Mouse (Mus musculus) embryonic facial prominence, embryonic 14.5 days (tissue): ENCODE data around the gene Hal. TPM values are rescaled to one million over a fixed set of nuclear protein-coding genes. Genes with fewer than 3 reads are reported as not detected.

Experiments used
- ATAC-seq: fragments of 200-750 bp; cut with Nextera tagmentation; 2 replicates; pipeline ENCODE4 v1.8.0; 2017; ENCODE audit warnings: low read depth, moderate number of reproducible peaks, moderate TSS enrichment
- DNase-seq: peaks from one replicate; pipeline ENCODE4 v3.0.0-alpha.2; 2015; ENCODE audit warnings: low spot score
- H3K27ac ChIP-seq: fragments of 300-500 bp; sonication (generic); replicated peaks from 2 replicates; pipeline ENCODE4 v1.5.1; 2014; ENCODE audit warnings: low read depth, mild to moderate bottlenecking, low read length, moderate library complexity
- H3K27me3 ChIP-seq: fragments of 300-500 bp; sonication (generic); replicated peaks from 2 replicates; pipeline ENCODE4 v1.6.1; 2014; ENCODE audit warnings: low read length; ENCODE audit not compliant: control insufficient read depth, insufficient read depth
- H3K36me3 ChIP-seq: fragments of 300-500 bp; sonication (generic); 2 replicates; pipeline ENCODE4 v1.6.1; 2014; ENCODE audit warnings: low read length, mixed read lengths; ENCODE audit not compliant: control insufficient read depth, insufficient read depth
- H3K4me1 ChIP-seq: fragments of 300-500 bp; sonication (generic); 2 replicates; pipeline ENCODE4 v1.6.1; 2014; ENCODE audit warnings: antibody characterized with exemption, low read length; ENCODE audit not compliant: control insufficient read depth, insufficient read depth
- H3K4me2 ChIP-seq: fragments of 300-500 bp; sonication (generic); 2 replicates; pipeline ENCODE4 v1.6.1; 2014; ENCODE audit warnings: low read depth, mild to moderate bottlenecking, low read length, moderate library complexity, mixed read lengths
- H3K4me3 ChIP-seq: fragments of 300-500 bp; sonication (generic); 2 replicates; pipeline ENCODE4 v1.5.1; 2014; ENCODE audit warnings: low read depth, mild to moderate bottlenecking, low read length
- H3K9ac ChIP-seq: fragments of 300-500 bp; sonication (generic); 2 replicates; pipeline ENCODE4 v1.6.1; 2014; ENCODE audit warnings: low read depth, mild to moderate bottlenecking, low read length, moderate library complexity, mixed read lengths
- H3K9me3 ChIP-seq: fragments of 300-500 bp; sonication (generic); 2 replicates; pipeline ENCODE4 v1.6.1; 2016; ENCODE audit warnings: low read length; ENCODE audit not compliant: control insufficient read depth
- WGBS: fragments of 180-500 bp; shearing (Covaris S2); extraction: QIAGEN DNeasy Blood & Tissue Kit; methylation state at CpG from one replicate; pipeline ENCODE4 v1.1.7; 2014; 5-methylcytosine and 5-hydroxymethylcytosine counted together
- polyA plus RNA-seq: library from polyadenylated mRNA; unstranded; fragments of >200 nt; fragmentation: Nextera tagmentation; extraction: Ambion mirVana; gene quantifications from 2 replicates; pipeline ENCODE4 v1.2.1, GENCODE M21; 2014

Gene Hal
- polyA plus RNA-seq = 0.61 TPM in 1 of 2 replicates, not detected in the other

DNA sequence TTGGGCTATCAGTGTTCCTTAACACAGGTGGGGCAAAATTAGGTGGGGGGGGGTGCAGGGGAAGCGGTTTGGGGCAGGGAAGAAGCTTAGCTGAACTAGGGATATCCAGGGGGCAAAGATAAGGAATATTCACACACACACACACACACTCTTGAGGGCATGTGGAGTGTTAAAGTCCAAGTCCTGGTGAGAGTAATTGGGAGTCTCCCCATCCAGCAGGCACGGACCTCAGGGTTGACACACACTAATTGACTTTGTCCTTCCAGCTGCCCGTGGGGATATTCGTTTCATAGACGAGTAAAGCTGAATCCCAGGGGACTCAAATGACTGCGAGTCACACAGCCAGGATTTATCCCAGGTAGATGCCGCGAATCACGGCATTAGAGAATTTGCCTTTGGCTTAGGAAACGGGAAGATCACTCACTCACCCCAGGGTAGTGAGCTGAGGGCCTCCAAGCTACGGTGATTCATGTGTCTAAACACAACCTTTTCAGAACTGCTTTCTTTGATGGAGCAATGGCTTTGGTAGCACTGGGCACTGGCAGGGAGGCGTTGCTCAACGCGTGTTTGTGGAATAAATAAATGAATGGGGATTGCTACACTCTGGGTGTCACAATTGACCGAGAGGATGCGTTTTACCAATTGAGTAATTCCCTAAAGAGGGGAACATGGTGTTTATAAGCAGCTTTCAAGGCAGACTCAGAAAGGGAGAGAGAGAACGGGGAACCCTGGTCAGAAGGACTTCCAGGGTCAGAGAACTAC lies at the start of gene Hal:
Gene Hal, plus strand, starts transcription at position 703 of the 762 bp plus-strand sequence.
- ATAC-seq (no peak), DNase-seq (no peak)
- no peak within 1 kb of the TSS for H3K4me3 ChIP-seq
- no peaks in the 10 kb centered on the region for H3K9me3 ChIP-seq
- H3K36me3 ChIP-seq = peaks cover 12% of the 10 kb centered on the region; the same call in 1 of the 2 replicates
- 60% methylated on average over 17 of the region's 17 CpGs for WGBS
- no peak within 1 kb of the TSS for H3K9ac ChIP-seq
- no peaks in the 10 kb centered on the region for H3K27me3 ChIP-seq
- no peaks in the 10 kb centered on the region for H3K4me1 ChIP-seq
- H3K4me2 ChIP-seq = no peak within 1 kb of the TSS
- H3K27ac ChIP-seq = no peak within 1 kb of the TSS

DNA sequence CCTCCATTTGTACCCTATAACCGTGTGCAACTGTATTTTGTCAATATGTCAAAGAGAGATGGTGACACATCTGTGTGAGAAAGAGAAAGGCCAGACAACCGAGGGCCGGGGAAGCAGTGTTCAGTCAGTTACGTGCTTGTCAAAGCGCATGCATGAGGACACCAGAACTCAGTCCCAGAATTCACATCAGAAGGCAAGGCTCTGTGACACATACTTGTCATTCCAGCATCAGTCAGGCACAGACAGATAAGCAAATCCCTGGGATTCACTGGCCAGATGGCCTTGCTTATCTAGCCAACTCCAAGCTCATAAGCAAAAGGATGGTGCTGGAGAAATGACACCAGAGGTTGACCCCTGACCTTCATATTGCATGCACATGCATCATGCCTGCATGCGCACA lies 47.1 kb upstream of the Hal start:
- Histone ChIP-seq H3K9ac (no peak overlapping the region), H3K4me1 (peaks cover 11% of the 10 kb centered on the region), H3K36me3 (no peaks in the 10 kb centered on the region), H3K4me3 (no peak overlapping the region), H3K27me3 (no peaks in the 10 kb centered on the region), H3K9me3 (no peaks in the 10 kb centered on the region), H3K4me2 (no peak overlapping the region), H3K27ac (no peak overlapping the region)
- DNase-seq (no peak), ATAC-seq (no peak)
- 85% methylated on average over 6 of the region's 6 CpGs for WGBS

DNA sequence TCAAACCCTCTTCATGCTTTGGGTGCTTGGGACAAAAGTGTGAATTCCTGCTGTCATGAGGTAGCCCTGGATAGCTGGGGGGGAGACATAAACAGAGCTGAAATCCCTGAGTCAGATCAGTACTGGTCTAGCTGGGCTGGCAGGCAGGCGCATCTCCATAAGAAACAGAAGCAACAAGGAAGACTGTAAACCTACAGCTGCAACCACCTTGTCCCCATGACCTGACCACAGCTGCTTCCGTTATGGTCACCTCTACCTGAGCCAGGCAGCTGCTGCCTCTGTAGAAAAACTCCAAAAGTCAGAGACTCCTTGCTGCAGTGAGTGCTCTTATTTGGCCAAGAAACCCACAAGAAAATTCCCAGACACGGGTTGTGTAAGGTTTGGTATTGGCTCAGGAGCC lies 46.4 kb upstream of the Hal start:
- H3K9ac ChIP-seq = no peak overlapping the region
- no peak overlapping the region for H3K4me2 ChIP-seq
- DNase-seq = no peak
- H3K36me3 ChIP-seq = no peaks in the 10 kb centered on the region
- no peaks in the 10 kb centered on the region for H3K9me3 ChIP-seq
- peaks cover 5% of the 10 kb centered on the region for H3K4me1 ChIP-seq
- H3K27ac ChIP-seq = no peak overlapping the region
- H3K27me3 ChIP-seq = no peaks in the 10 kb centered on the region
- ATAC-seq = no peak
- H3K4me3 ChIP-seq = no peak overlapping the region
- WGBS = 81% methylated on average over 3 of the region's 3 CpGs

DNA sequence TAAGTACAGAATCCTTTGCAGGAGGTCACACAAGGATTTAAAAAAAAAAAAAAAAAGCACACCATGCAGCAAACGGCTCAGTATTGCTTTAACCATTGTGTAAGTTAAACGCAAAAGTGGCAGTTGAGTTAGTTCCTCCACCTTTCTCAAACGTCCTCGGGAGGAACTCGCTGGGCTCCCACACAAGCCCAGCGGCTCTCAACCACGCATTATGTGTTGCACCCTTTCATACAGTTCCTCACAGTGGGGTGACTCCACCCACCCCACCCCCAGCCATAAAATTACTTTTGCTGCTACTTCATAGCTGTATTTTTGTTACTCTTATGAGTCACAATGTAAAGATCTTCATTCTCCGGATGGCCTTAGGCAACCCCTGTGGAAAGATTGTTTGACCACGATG lies 44.2 kb upstream of the Hal start:
- Histone ChIP-seq H3K36me3 (no peaks in the 10 kb centered on the region), H3K4me1 (no peaks in the 10 kb centered on the region; the same call in 1 of the 2 replicates), H3K4me3 (no peak overlapping the region), H3K27me3 (no peaks in the 10 kb centered on the region), H3K9ac (no peak overlapping the region), H3K27ac (no peak overlapping the region), H3K9me3 (no peaks in the 10 kb centered on the region), H3K4me2 (no peak overlapping the region)
- 78% methylated on average over 9 of the region's 9 CpGs for WGBS
- ATAC-seq (no peak), DNase-seq (no peak)

DNA sequence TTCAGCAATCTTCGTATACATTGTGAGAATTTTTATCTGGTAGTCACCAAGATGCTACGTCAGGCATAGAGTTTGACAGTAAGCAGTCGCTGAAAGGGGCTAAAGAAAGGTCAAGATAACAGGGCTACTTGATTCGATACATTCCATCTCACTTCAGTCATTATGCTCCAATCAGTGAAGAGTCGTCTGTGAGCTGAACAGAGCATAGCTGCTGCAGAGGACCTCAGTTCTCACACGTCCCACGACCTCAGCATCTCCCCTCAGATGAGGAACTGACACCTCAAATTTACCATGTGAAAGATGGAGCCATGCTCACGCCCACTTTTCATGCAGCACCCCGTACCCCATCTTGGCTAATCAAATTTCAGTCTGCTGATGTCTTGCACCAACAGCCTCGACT lies 41.2 kb upstream of the Hal start:
- Histone ChIP-seq H3K27me3 (no peaks in the 10 kb centered on the region), H3K9ac (no peak overlapping the region), H3K4me2 (no peak overlapping the region), H3K27ac (no peak overlapping the region), H3K4me1 (no peaks in the 10 kb centered on the region; the same call in 1 of the 2 replicates), H3K36me3 (no peaks in the 10 kb centered on the region), H3K9me3 (no peaks in the 10 kb centered on the region), H3K4me3 (no peak overlapping the region)
- no peak for DNase-seq
- no peak for ATAC-seq
- whole genome bisulfite sequencing = 53% methylated on average over 10 of the region's 10 CpGs

DNA sequence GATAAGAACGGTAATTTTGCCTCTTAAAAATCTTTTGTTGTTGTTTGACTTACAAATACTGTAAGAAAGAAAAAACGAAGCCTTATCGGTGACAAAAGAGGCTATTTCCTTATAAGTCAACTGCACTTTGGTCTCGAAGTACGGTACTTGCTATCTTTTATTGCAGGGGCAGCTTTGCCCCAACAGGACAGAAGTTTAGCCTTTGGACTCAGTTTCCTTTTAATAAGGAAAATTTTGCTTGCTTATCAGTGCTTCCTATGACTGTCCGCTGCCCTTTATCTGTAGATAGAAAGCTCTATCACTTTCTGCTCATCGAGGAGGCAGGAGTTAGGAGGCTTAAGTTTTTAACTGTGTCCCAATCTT lies 33.9 kb upstream of the Hal start:
- 0 out of 2 replicates have a peak, but pooled peaks cover 3% of the 10 kb centered on the region for H3K36me3 ChIP-seq
- 0 out of 2 replicates have a peak, but pooled peaks cover 2% of the 10 kb centered on the region for H3K27me3 ChIP-seq
- WGBS = 61% methylated on average over 7 of the region's 7 CpGs
- peak overlapping the region; percentile 89 for H3K4me3 ChIP-seq
- ATAC-seq = no peak
- no peaks in the 10 kb centered on the region for H3K9me3 ChIP-seq
- H3K4me1 ChIP-seq = peaks cover 13% of the 10 kb centered on the region
- no peak overlapping the region for H3K27ac ChIP-seq
- peak overlapping the region; percentile 49; the same call in 1 of the 2 replicates for H3K9ac ChIP-seq
- DNase-seq = no peak
- H3K4me2 ChIP-seq = peak overlapping the region; percentile 73

DNA sequence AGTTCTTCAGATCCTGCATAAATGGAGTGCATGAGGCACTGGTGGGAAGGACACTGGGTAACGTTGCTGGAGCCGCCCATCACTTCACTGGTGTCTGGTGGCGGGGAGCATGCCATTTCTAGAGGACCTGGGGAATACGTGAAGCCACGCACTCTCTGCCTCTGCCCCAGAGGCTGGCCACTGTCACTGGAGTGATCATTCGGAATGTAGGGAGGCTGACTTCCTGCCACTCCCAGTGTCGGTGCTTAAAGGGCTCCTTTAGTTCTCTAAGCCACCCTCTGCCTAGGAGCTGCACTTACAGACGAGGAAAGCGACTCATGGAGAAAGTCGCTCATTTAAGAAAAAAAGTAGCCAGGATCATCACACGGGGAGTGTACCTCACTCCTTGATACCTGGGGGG lies 28.5 kb upstream of the Hal start:
- ATAC-seq (no peak), DNase-seq (no peak)
- 81% methylated on average over 11 of the region's 11 CpGs for WGBS
- no peak overlapping the region for H3K27ac ChIP-seq
- no peak overlapping the region for H3K4me3 ChIP-seq
- no peaks in the 10 kb centered on the region for H3K9me3 ChIP-seq
- H3K9ac ChIP-seq = no peak overlapping the region
- peaks cover 48% of the 10 kb centered on the region for H3K36me3 ChIP-seq
- no peak overlapping the region for H3K4me2 ChIP-seq
- H3K4me1 ChIP-seq = peaks cover 5% of the 10 kb centered on the region
- no peaks in the 10 kb centered on the region for H3K27me3 ChIP-seq

DNA sequence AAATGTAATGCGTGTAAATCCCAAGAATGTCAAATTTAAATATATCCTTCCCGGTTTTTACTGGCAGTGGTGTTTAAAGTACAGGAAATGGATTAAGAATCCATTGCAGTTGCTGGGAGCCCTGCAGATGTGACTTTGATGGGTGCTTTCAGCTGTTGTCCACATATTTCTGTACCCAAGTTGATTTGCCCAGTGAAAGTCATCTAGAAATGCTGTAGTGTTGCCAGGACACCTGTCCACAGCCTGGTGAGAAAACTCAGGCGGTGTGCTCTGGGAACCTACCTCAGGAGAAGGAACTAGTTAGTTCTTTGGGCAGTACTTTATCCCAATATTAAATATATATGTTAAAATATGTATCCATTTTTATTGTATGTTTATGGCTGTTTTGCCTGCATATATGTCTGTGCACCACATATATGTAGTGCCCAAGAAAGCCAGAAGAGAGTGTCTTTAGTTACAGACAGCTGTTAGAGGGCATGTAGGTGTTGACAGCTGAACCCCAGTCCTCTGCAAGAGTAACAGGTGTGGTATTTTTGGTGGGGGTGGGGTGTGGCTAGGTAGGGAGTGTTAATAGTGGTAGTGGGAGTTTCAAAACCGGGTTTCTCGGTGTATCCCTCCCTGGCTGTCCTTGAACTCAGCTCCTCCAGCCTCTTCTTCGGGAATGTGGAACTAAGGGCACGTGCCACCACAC lies 25.7 kb upstream of the Hal start:
- peak; percentile 44; the same call in 1 of the 2 replicates for ATAC-seq
- no peak overlapping the region for H3K27ac ChIP-seq
- H3K4me3 ChIP-seq = no peak overlapping the region
- no peak overlapping the region for H3K9ac ChIP-seq
- no peaks in the 10 kb centered on the region for H3K27me3 ChIP-seq
- H3K4me2 ChIP-seq = no peak overlapping the region
- DNase-seq = peak; percentile 58
- H3K4me1 ChIP-seq = no peaks in the 10 kb centered on the region
- H3K9me3 ChIP-seq = no peaks in the 10 kb centered on the region
- H3K36me3 ChIP-seq = peaks cover 75% of the 10 kb centered on the region
- WGBS = 78% methylated on average over 7 of the region's 7 CpGs
